Mouse (Mus musculus): ENCODE results near the gene B230104I21Rik. TPM values are rescaled to one million over a fixed set of nuclear protein-coding genes. Genes with fewer than 3 reads are reported as not detected.
A peak's percentile ranks its signal among the peaks of the same experiment; 100 is the strongest.

The B230104I21Rik gene
- polyA plus RNA-seq (2015; fragmentation: Nextera tagmentation; extraction: Ambion mirVana), result 0.21 TPM in 1 of 2 replicates, not detected in the other

- no peaks in the 10 kb centered on the region for H3K27me3 ChIP-seq
Observed at GRCm38 (mm10) chr4:154335761-154336160, at the start of gene B230104I21Rik. Gene B230104I21Rik, plus strand, starts transcription at chr4:154336127.

GRCm38 (mm10) chr4:154293735-154294201 is 42.2 kb upstream of the B230104I21Rik start:
- H3K4me3 ChIP-seq, result no peak overlapping the region
- no peak overlapping the region for H3K27ac ChIP-seq
- 78% methylated on average over 4 of the region's 4 CpGs for WGBS
- no peak for ATAC-seq
- no peak overlapping the region for H3K9ac ChIP-seq
- H3K27me3 ChIP-seq, result peaks cover 27% of the 10 kb centered on the region
- H3K36me3 ChIP-seq (ENCODE audit: poor library complexity, severe bottlenecking), result no peaks in the 10 kb centered on the region
- no peaks in the 10 kb centered on the region for H3K9me3 ChIP-seq (replicated peaks)
- no peak overlapping the region for H3K4me2 ChIP-seq
- no peaks in the 10 kb centered on the region for H3K4me1 ChIP-seq

More at GRCm38 (mm10) chr4:154335761-154336160, at the start of gene B230104I21Rik:
- H3K9ac ChIP-seq, result 0 out of 2 replicates have a peak within 1 kb of the TSS, but pooled peaks have one; percentile 12
- H3K4me3 ChIP-seq, result no peak within 1 kb of the TSS
- peak within 1 kb of the TSS; percentile 19; the same call in 1 of the 2 replicates for H3K4me2 ChIP-seq
- peaks cover 35% of the 10 kb centered on the region for H3K36me3 ChIP-seq (ENCODE audit: poor library complexity, severe bottlenecking)
- no peaks in the 10 kb centered on the region for H3K9me3 ChIP-seq (replicated peaks)
- WGBS, result 33% methylated on average over 12 of the region's 12 CpGs
- H3K27ac ChIP-seq, result peak within 1 kb of the TSS; percentile 63
- H3K4me1 ChIP-seq, result peaks cover 31% of the 10 kb centered on the region
- ATAC-seq, result peak; percentile 75

GRCm38 (mm10) chr4:154294262-154294731 is 41.6 kb upstream of the B230104I21Rik start:
- no peaks in the 10 kb centered on the region for H3K9me3 ChIP-seq (replicated peaks)
- no peaks in the 10 kb centered on the region for H3K36me3 ChIP-seq (ENCODE audit: poor library complexity, severe bottlenecking)
- ATAC-seq, result no peak
- WGBS, result 74% methylated on average over 8 of the region's 8 CpGs
- H3K27ac ChIP-seq, result no peak overlapping the region
- no peak overlapping the region for H3K9ac ChIP-seq
- H3K4me1 ChIP-seq, result no peaks in the 10 kb centered on the region
- no peak overlapping the region for H3K4me2 ChIP-seq
- H3K27me3 ChIP-seq, result peaks cover 32% of the 10 kb centered on the region
- H3K4me3 ChIP-seq, result no peak overlapping the region

- Histone ChIP-seq H3K36me3 (ENCODE audit: poor library complexity, severe bottlenecking) (no peaks in the 10 kb centered on the region), H3K4me2 (no peak overlapping the region), H3K4me3 (no peak overlapping the region), H3K9ac (no peak overlapping the region), H3K27me3 (peaks cover 56% of the 10 kb centered on the region), H3K9me3 (replicated peaks) (no peaks in the 10 kb centered on the region), H3K27ac (no peak overlapping the region), H3K4me1 (peaks cover 9% of the 10 kb centered on the region)
- 47% methylated on average over 9 of the region's 9 CpGs for WGBS
- ATAC-seq, result no peak
Observed at GRCm38 (mm10) chr4:154297761-154298160, 38.2 kb upstream of the B230104I21Rik start.

GRCm38 (mm10) chr4:154299541-154300271 is 36.2 kb upstream of the B230104I21Rik start:
- Histone ChIP-seq H3K4me1 (peaks cover 9% of the 10 kb centered on the region), H3K27me3 (peaks cover 56% of the 10 kb centered on the region), H3K4me2 (peak overlapping the region; percentile 82), H3K9me3 (replicated peaks) (no peaks in the 10 kb centered on the region), H3K27ac (no peak overlapping the region), H3K4me3 (peak overlapping the region; percentile 45), H3K9ac (peak overlapping the region; percentile 47), H3K36me3 (ENCODE audit: poor library complexity, severe bottlenecking) (no peaks in the 10 kb centered on the region)
- 2% methylated on average over 42 of the region's 66 CpGs for WGBS
- no peak for ATAC-seq

- ATAC-seq, result no peak
- no peak within 1 kb of the TSS for H3K9ac ChIP-seq
- peaks cover 9% of the 10 kb centered on the region for H3K4me1 ChIP-seq
- 30% methylated on average over 7 of the region's 7 CpGs for WGBS
- peaks cover 51% of the 10 kb centered on the region for H3K27me3 ChIP-seq
- H3K4me2 ChIP-seq, result no peak within 1 kb of the TSS
- no peak within 1 kb of the TSS for H3K4me3 ChIP-seq
- H3K36me3 ChIP-seq (ENCODE audit: poor library complexity, severe bottlenecking), result no peaks in the 10 kb centered on the region
- no peaks in the 10 kb centered on the region for H3K9me3 ChIP-seq (replicated peaks)
- H3K27ac ChIP-seq, result no peak within 1 kb of the TSS
Observed at GRCm38 (mm10) chr4:154301466-154301881, 34.5 kb upstream of the B230104I21Rik start, which contains the start of gene Arhgef16. Gene Arhgef16, minus strand, starts transcription at chr4:154301676.

GRCm38 (mm10) chr4:154309131-154309530 is 26.8 kb upstream of the B230104I21Rik start:
- Histone ChIP-seq H3K4me2 (no peak overlapping the region), H3K27me3 (no peaks in the 10 kb centered on the region), H3K9me3 (replicated peaks) (no peaks in the 10 kb centered on the region), H3K36me3 (ENCODE audit: poor library complexity, severe bottlenecking) (no peaks in the 10 kb centered on the region), H3K4me3 (no peak overlapping the region), H3K9ac (no peak overlapping the region), H3K4me1 (peaks cover 18% of the 10 kb centered on the region), H3K27ac (no peak overlapping the region)
- ATAC-seq, result no peak
- 90% methylated on average over 2 of the region's 2 CpGs for WGBS

- Histone ChIP-seq H3K4me2 (no peak overlapping the region), H3K4me1 (peaks cover 18% of the 10 kb centered on the region), H3K4me3 (no peak overlapping the region), H3K9ac (no peak overlapping the region), H3K27me3 (no peaks in the 10 kb centered on the region), H3K27ac (no peak overlapping the region), H3K9me3 (replicated peaks) (no peaks in the 10 kb centered on the region), H3K36me3 (ENCODE audit: poor library complexity, severe bottlenecking) (no peaks in the 10 kb centered on the region)
- 86% methylated on average over 9 of the region's 9 CpGs for WGBS
- no peak for ATAC-seq
Observed at GRCm38 (mm10) chr4:154310576-154311262, 25.2 kb upstream of the B230104I21Rik start.

- no peaks in the 10 kb centered on the region for H3K9me3 ChIP-seq (replicated peaks)
- H3K9ac ChIP-seq, result no peak overlapping the region
- no peak overlapping the region for H3K4me3 ChIP-seq
- no peak overlapping the region for H3K4me2 ChIP-seq
- peaks cover 2% of the 10 kb centered on the region; the same call in 1 of the 2 replicates for H3K36me3 ChIP-seq (ENCODE audit: poor library complexity, severe bottlenecking)
- H3K27me3 ChIP-seq, result no peaks in the 10 kb centered on the region
- peak overlapping the region; percentile 74 for H3K27ac ChIP-seq
- peaks cover 18% of the 10 kb centered on the region for H3K4me1 ChIP-seq
- 86% methylated on average over 2 of the region's 2 CpGs for WGBS
- peak; percentile 42; the same call in 1 of the 2 replicates for ATAC-seq
Observed at GRCm38 (mm10) chr4:154312143-154312812, 23.6 kb upstream of the B230104I21Rik start.

- Histone ChIP-seq H3K36me3 (ENCODE audit: poor library complexity, severe bottlenecking) (peaks cover 10% of the 10 kb centered on the region), H3K4me3 (no peak overlapping the region), H3K9ac (no peak overlapping the region), H3K4me2 (no peak overlapping the region), H3K27me3 (no peaks in the 10 kb centered on the region), H3K9me3 (replicated peaks) (no peaks in the 10 kb centered on the region), H3K4me1 (peaks cover 18% of the 10 kb centered on the region), H3K27ac (peak overlapping the region; percentile 74)
- 19% methylated on average over 4 of the region's 4 CpGs for WGBS
- peak; percentile 80 for ATAC-seq
Observed at GRCm38 (mm10) chr4:154312935-154313621, 22.8 kb upstream of the B230104I21Rik start.

GRCm38 (mm10) chr4:154313622-154313967 is 22.3 kb upstream of the B230104I21Rik start:
- peak; percentile 26; the same call in 1 of the 2 replicates for ATAC-seq
- Histone ChIP-seq H3K9me3 (replicated peaks) (no peaks in the 10 kb centered on the region), H3K4me2 (no peak overlapping the region), H3K27me3 (no peaks in the 10 kb centered on the region), H3K4me3 (no peak overlapping the region), H3K9ac (no peak overlapping the region), H3K36me3 (ENCODE audit: poor library complexity, severe bottlenecking) (peaks cover 15% of the 10 kb centered on the region), H3K27ac (peak overlapping the region; percentile 54), H3K4me1 (peaks cover 18% of the 10 kb centered on the region)
- WGBS, result 53% methylated on average over 11 of the region's 11 CpGs

All from forebrain, embryonic 13.5 days (tissue).